Mouse (Mus musculus): ENCODE results near the gene Prr15l. TPM values are rescaled to one million over a fixed set of nuclear protein-coding genes. Genes with fewer than 3 reads are reported as not detected.

Prr15l gene
- total RNA-seq, 2 experiments from 2014 or later: 0.24 to 0.66 TPM

GRCm38 (mm10) chr11:96919003-96919402 lies 8.9 kb upstream of the Prr15l start:
- no peak for DNase-seq

GRCm38 (mm10) chr11:96924861-96925260 lies 3.0 kb upstream of the Prr15l start:
- DNase-seq: no peak

GRCm38 (mm10) chr11:96925469-96926148 lies 2.3 kb upstream of the Prr15l start:
- no peak for DNase-seq

GRCm38 (mm10) chr11:96926587-96926986 lies 1.3 kb upstream of the Prr15l start:
- no peak for DNase-seq

GRCm38 (mm10) chr11:96928691-96929090 lies 787 bp downstream of the Prr15l start:
- DNase-seq: no peak

GRCm38 (mm10) chr11:96929096-96929765 lies 1.3 kb downstream of the Prr15l start:
- DNase-seq: no peak

GRCm38 (mm10) chr11:96929766-96930331 lies 1.9 kb downstream of the Prr15l start:
- no peak for DNase-seq

- DNase-seq: peak; percentile 55
These were observed 3.6 kb downstream of the Prr15l start for GRCm38 (mm10) chr11:96931327-96932062.

- no peak for DNase-seq
These were observed 5.8 kb downstream of the Prr15l start for GRCm38 (mm10) chr11:96933562-96934276.

- peak; percentile 87 for DNase-seq
These were observed 7.0 kb downstream of the Prr15l start for GRCm38 (mm10) chr11:96934921-96935356.

- DNase-seq: no peak
These were observed 8.2 kb downstream of the Prr15l start for GRCm38 (mm10) chr11:96935872-96936650.

GRCm38 (mm10) chr11:96937549-96938425 lies 9.9 kb downstream of the Prr15l start:
- peak; percentile 86 for DNase-seq

GRCm38 (mm10) chr11:96938426-96938800 lies 10.5 kb downstream of the Prr15l start:
- peak; percentile 57 for DNase-seq

- no peak for DNase-seq
These were observed 12.9 kb downstream of the Prr15l start for GRCm38 (mm10) chr11:96940578-96941465.

- no peak for DNase-seq
These were observed 14.2 kb downstream of the Prr15l start for GRCm38 (mm10) chr11:96941989-96942590.

- DNase-seq: peak; percentile 93
These were observed 15.9 kb downstream of the Prr15l start, which contains the start of gene Pnpo for GRCm38 (mm10) chr11:96943746-96944304. TSS of gene Pnpo (minus strand) at chr11:96943986.

GRCm38 (mm10) chr11:96944844-96945580 lies 17.1 kb downstream of the Prr15l start:
- DNase-seq: no peak

GRCm38 (mm10) chr11:96946498-96946897 lies 18.6 kb downstream of the Prr15l start:
- DNase-seq: no peak

Measured in adrenal gland, postnatal 10 days (tissue).